ENCODE assay signal across 18 mouse cellular contexts in the genomic region with DNA sequence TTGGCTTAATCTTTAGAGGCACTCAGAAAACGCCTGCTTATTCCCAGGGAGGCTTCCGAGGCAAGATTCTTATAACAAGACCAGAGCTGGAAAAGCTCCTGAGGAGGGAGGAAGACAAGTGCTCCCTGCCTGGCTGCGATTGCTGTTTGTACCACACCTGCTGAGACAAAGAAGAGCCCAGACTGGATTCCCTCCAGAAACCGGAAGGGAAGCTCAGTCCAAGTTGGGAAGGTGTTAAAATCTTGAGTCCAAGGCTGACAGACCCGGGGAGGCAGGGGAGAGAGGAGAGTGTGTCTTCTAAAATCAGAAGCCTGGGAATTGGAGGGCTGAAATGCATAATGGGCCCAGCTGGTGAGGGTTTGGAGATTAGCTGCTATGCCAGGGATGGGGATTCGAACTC. TPM values are rescaled to one million over a fixed set of nuclear protein-coding genes. Genes with fewer than 3 reads are reported as not detected.
DNase-seq lines count a peak whose midpoint lies in the region; ATAC-seq lines count a peak whose summit lies in the region.
"Had no signal": no experiment of that assay in that cellular context is flagged by ENCODE, and none has a peak within 500 bp of the region (broad histone marks: within the 10 kb centered on the region; RNA-seq: fewer than 3 reads in every experiment).

No protein-coding gene starts in this region.

- H3K4me2 ChIP-seq in forebrain, embryonic 14.5 days (ENCODE audit: low read length) = no peak overlapping the region
- H3K4me2 ChIP-seq in forebrain, embryonic 13.5 days = no peak overlapping the region
- no peak overlapping the region for H3K4me2 ChIP-seq in hindbrain, embryonic 15.5 days
- H3K4me2 ChIP-seq in kidney, embryonic 16.5 days (replicated peaks; ENCODE audit: low read depth, low read length) = no peak overlapping the region
- H3K4me2 ChIP-seq: limb, embryonic 12.5 days had no signal

- no peak overlapping the region for H3K4me3 ChIP-seq in forebrain, embryonic 14.5 days (ENCODE audit: low read depth, low read length)
- no peak overlapping the region for H3K4me3 ChIP-seq in forebrain, embryonic 13.5 days
- H3K4me3 ChIP-seq in hindbrain, embryonic 15.5 days = no peak overlapping the region
- H3K4me3 ChIP-seq in kidney, embryonic 16.5 days (ENCODE audit: low read length) = no peak overlapping the region
- H3K4me3 ChIP-seq: heart, adult 2 months; limb, embryonic 12.5 days had no signal

- H3K27me3 ChIP-seq in forebrain, embryonic 14.5 days (replicated peaks; ENCODE audit: control insufficient read depth, insufficient read depth, low read length) = no peaks in the 10 kb centered on the region
- H3K27me3 ChIP-seq in forebrain, embryonic 13.5 days = no peaks in the 10 kb centered on the region
- no peaks in the 10 kb centered on the region for H3K27me3 ChIP-seq in hindbrain, embryonic 15.5 days
- no peaks in the 10 kb centered on the region for H3K27me3 ChIP-seq in kidney, embryonic 16.5 days (ENCODE audit: insufficient read depth, low read length)
- H3K27me3 ChIP-seq: limb, embryonic 12.5 days had no signal

- H3K9ac ChIP-seq in forebrain, embryonic 14.5 days (ENCODE audit: low read length) = no peak overlapping the region
- H3K9ac ChIP-seq in forebrain, embryonic 13.5 days = no peak overlapping the region
- H3K9ac ChIP-seq in hindbrain, embryonic 15.5 days = no peak overlapping the region
- H3K9ac ChIP-seq in kidney, embryonic 16.5 days (replicated peaks; ENCODE audit: low read length) = no peak overlapping the region
- H3K9ac ChIP-seq: limb, embryonic 12.5 days; liver, postnatal 0 days had no signal

- H3K27ac ChIP-seq in forebrain, embryonic 14.5 days (ENCODE audit: low read depth, low read length) = no peak overlapping the region
- no peak overlapping the region for H3K27ac ChIP-seq in forebrain, embryonic 13.5 days
- H3K27ac ChIP-seq in hindbrain, embryonic 15.5 days (replicated peaks) = peak overlapping the region; percentile 61
- H3K27ac ChIP-seq in kidney, embryonic 16.5 days (ENCODE audit: low read length) = no peak overlapping the region
- H3K27ac ChIP-seq: heart, adult 2 months; limb, embryonic 12.5 days had no signal

- H3K36me3 ChIP-seq in forebrain, embryonic 14.5 days (ENCODE audit: control insufficient read depth, insufficient read depth, low read length) = no peaks in the 10 kb centered on the region
- no peaks in the 10 kb centered on the region for H3K36me3 ChIP-seq in forebrain, embryonic 13.5 days (ENCODE audit: poor library complexity, severe bottlenecking)
- no peaks in the 10 kb centered on the region for H3K36me3 ChIP-seq in hindbrain, embryonic 15.5 days
- no peaks in the 10 kb centered on the region for H3K36me3 ChIP-seq in kidney, embryonic 16.5 days (ENCODE audit: insufficient read depth, low read length)
- H3K36me3 ChIP-seq: limb, embryonic 12.5 days had no signal

- no peaks in the 10 kb centered on the region for H3K9me3 ChIP-seq in forebrain, embryonic 14.5 days (replicated peaks; ENCODE audit: control insufficient read depth, low read length)
- H3K9me3 ChIP-seq in forebrain, embryonic 13.5 days (replicated peaks) = no peaks in the 10 kb centered on the region
- H3K9me3 ChIP-seq in hindbrain, embryonic 15.5 days = no peaks in the 10 kb centered on the region
- H3K9me3 ChIP-seq in kidney, embryonic 16.5 days (ENCODE audit: low read length) = no peaks in the 10 kb centered on the region
- H3K9me3 ChIP-seq: limb, embryonic 12.5 days had no signal

- H3K4me1 ChIP-seq in forebrain, embryonic 14.5 days (ENCODE audit: control insufficient read depth, insufficient read depth, low read length) = no peaks in the 10 kb centered on the region
- H3K4me1 ChIP-seq in forebrain, embryonic 13.5 days = 0 out of 2 replicates have a peak, but pooled peaks cover 4% of the 10 kb centered on the region
- H3K4me1 ChIP-seq in hindbrain, embryonic 15.5 days (replicated peaks) = peaks cover 29% of the 10 kb centered on the region
- H3K4me1 ChIP-seq in kidney, embryonic 16.5 days (ENCODE audit: insufficient read depth, low read length) = no peaks in the 10 kb centered on the region
- H3K4me1 ChIP-seq: limb, embryonic 12.5 days had no signal

- no peak for ATAC-seq in forebrain, embryonic 14.5 days
- ATAC-seq in forebrain, embryonic 13.5 days = no peak
- ATAC-seq in hindbrain, embryonic 15.5 days (ENCODE audit: low FRiP score, low read depth) = no peak
- ATAC-seq in kidney, embryonic 16.5 days (ENCODE audit: low FRiP score, low TSS enrichment) = no peak
- ATAC-seq in monocyte, adult 5-6 weeks (replicated peaks; ENCODE audit: insufficient number of reproducible peaks, low FRiP score, low TSS enrichment, poor library complexity, severe bottlenecking) = no peak
- ATAC-seq: liver, postnatal 0 days had no signal

- WGBS in forebrain, embryonic 14.5 days = 38% methylated on average over 6 of the region's 6 CpGs
- 43% methylated on average over 6 of the region's 6 CpGs for WGBS in forebrain, embryonic 13.5 days
- 41% methylated on average over 6 of the region's 6 CpGs for WGBS in hindbrain, embryonic 15.5 days
- WGBS in kidney, embryonic 16.5 days = 60% methylated on average over 6 of the region's 6 CpGs

- peak; percentile 45 for DNase-seq in forebrain, embryonic 14.5 days (ENCODE audit: low spot score)
- DNase-seq in right cerebral cortex, postnatal 10 days (ENCODE audit: low spot score in 2 of 2) = peak; percentile 64 to 66
- DNase-seq in right cerebral cortex, postnatal 14 days = no peak
- DNase-seq in kidney, adult 18-20 months = no peak
- DNase-seq: adrenal gland, postnatal 36 days; heart, adult 2 months; kidney, adult 9 months; layer of hippocampus, adult 9-11 months; liver, postnatal 0 days; retina, postnatal 1 day; thymus, postnatal 25 days had no signal

RNA-seq across cellular contexts. Expression of a gene that starts 55.5 kb away (rescaled TPM):
- 4.7 and 7.0 TPM in 2 replicates for polyA plus RNA-seq in forebrain, embryonic 14.5 days (2014; fragmentation: Nextera tagmentation; extraction: Ambion mirVana)
- 3.5 and 4.4 TPM in 2 replicates for polyA plus RNA-seq in forebrain, embryonic 13.5 days (2015; fragmentation: Nextera tagmentation; extraction: Ambion mirVana)
- polyA plus RNA-seq in hindbrain, embryonic 15.5 days (2015; fragmentation: Nextera tagmentation; extraction: Ambion mirVana) = 16.5 and 17.4 TPM in 2 replicates
- not detected in 2 replicates for polyA plus RNA-seq in kidney, embryonic 16.5 days (2015; fragmentation: Nextera tagmentation; extraction: Ambion mirVana)
- not detected in 3 replicates for total RNA-seq in monocyte, adult 5-6 weeks (2017)
- total RNA-seq: heart, adult 2 months; heart, postnatal 25 days; megakaryocyte progenitor cell, adult 5-6 weeks had no signal
- polyA plus RNA-seq: heart, adult 2 months; limb, embryonic 12.5 days; liver, postnatal 0 days had no signal

Comparison
In these comparisons a context has a peak if more than half of its experiments do, and no peak if none do; other contexts are left out.
1. DNase-seq: peak in forebrain, embryonic 14.5 days (single experiment) and right cerebral cortex, postnatal 10 days (2 of 2); none in right cerebral cortex, postnatal 14 days (single experiment) and kidney, adult 18-20 months (single experiment).